Mouse (Mus musculus) fat pad, adult 2 months (tissue): ENCODE measurements around the gene Ccdc190.

ENCODE experiments used
- DNase-seq: peaks from one replicate; pipeline ENCODE4 v3.0.0-alpha.2; 2011; ENCODE audit warnings: low read depth, low spot score; ENCODE audit errors: extremely low read depth

Gene Ccdc190

DNA sequence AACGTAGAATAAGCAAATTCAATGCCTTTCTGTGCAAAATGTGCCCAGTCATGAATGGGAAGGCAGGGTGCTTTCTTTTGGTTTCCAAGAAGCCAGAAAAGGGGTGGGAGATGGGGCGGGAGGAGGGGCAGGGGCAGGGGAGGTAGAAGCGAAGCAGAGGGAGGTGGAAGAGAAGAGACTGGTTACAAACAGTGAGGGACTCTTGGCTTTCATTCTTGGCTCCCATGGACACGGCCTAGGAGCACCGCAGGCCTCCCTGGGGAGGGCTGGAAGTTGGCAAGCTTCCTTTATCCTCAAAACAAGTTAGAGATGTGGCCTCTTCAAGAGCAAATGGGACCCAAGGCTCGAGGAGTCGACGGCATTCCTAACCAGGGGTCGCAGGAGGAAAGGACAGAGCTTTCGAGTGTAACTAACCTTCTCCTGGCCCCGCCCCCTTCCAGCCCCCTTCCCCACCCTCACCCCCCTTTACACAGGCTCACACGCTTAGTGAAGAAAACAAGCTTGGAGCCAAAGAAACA, at the start of gene Ccdc190:
Gene Ccdc190 (plus strand): TSS at position 195 of the 518 bp plus-strand sequence.
- DNase-seq: no peak

- DNase-seq: no peak
Measured at GRCm38 (mm10) chr1:169879060-169879459, 49.4 kb upstream of the Ccdc190 start.

DNA sequence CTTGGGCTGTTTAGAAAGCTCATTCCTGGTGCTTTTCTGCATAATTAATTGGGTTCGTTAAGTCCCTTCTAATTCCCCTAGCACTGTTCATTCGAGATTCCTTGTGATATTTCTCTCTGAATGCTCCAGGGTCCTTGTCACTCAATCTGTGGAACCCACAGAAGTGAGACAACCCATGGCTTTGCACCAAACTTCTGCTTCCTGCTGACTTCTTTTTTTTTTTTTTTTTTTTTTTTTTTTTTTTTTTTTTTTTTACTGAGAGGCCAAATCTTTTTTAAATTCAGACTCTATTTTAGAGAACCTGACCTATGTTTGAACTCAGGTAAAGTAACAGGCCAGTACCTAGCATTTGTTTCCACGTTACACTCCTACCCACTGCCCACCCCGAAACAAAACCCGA, 48.3 kb upstream of the Ccdc190 start:
- DNase-seq: no peak

GRCm38 (mm10) chr1:169883081-169883565, 45.3 kb upstream of the Ccdc190 start:
- no peak for DNase-seq

DNA sequence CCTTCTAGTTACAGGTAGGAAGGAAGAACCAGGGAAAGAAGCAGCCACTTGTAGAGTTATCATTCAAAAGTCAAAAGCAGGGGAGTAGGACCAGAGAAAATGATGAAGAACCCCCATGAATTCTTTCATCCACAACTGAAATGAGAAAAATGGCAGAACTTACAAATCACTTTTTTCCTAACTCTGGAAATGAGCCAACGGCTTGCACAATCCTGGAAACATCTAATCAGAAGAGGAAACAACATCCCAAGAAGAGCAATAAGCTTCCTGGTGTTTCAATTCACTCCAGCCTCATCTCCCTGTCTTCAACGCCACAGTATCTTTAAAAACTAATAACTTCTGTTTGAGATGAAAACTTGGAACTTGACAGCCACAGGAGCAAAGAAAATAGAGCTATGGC, 39.2 kb upstream of the Ccdc190 start:
- no peak for DNase-seq

DNA sequence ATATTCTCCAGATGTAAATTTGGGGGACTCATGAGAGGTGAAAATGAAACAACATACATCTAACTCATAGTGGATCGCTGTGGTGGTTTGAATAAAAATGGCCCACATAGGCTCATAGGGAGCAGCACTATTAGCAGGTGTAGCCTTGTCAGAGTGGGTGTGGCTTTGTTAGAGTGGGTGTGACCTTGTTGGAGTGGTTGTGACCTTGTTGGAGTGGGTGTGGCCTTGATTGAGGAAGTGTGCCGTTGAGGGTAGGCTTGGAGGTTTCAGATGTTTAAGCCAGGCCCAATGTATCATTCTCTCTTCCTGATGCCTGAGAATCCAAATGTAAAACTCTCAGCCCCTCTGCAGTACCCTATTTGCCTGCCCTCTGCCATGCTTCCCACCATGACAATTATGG, 34.5 kb upstream of the Ccdc190 start:
- no peak for DNase-seq

DNA sequence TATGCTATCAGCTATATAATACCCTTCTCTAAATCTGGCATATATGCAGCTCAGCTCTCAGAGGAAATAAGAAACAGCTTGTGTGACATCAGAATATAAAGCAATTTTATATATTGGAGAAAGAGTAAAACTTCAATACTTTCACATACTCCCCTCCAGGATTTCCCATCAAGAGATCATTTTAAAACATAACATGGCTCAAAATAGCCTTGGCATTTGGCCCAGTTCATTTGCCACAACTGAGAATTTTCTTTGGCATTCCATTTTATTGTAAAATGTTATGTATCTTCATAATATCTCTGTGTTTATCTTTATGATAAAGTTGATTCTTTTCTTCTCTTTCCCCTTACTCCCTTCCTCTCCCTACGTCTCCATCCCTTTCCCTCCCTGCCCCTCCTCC, 32.8 kb upstream of the Ccdc190 start:
- DNase-seq: no peak

DNA sequence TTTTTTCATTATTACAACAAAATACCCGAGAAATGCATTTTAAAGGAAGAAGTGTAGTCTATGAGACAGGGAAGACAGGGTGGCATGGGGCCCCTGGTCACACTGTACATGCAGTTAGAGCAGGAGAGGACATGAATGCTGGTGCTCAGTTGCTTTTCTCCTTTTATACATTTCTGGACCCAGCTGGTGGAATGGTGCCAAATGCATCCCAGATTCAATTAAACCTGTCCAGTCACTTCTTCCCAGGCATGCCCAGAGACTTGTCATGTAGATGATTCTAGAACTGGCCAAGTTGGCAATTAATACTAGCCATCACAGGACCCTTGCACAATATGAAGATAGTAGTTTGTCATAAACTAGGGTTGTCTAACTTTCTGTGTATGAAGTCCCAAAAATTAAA, 30.5 kb upstream of the Ccdc190 start:
- no peak for DNase-seq

DNA sequence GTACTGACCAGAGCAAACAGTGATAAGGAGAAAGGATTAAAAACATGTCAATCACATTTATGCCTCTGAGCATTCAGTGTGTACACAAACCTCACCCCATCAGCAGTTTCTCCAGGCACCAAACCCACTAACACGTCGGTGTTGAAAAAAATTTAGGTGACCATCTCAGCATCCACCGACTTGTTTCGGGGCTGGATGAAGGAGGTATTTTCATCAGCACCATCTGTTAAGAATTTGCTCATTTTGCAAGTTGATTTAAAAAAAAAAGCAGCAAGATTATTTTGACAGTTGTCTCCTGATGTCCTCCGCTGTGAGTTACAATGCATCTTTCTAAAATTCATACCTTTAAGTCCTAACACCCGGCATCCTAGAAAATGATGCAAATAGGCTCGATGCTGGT, 29.8 kb upstream of the Ccdc190 start:
- DNase-seq: no peak

- no peak for DNase-seq
Measured at GRCm38 (mm10) chr1:169900771-169901336, 27.6 kb upstream of the Ccdc190 start.

GRCm38 (mm10) chr1:169909163-169909562, 19.3 kb upstream of the Ccdc190 start:
- no peak for DNase-seq

DNA sequence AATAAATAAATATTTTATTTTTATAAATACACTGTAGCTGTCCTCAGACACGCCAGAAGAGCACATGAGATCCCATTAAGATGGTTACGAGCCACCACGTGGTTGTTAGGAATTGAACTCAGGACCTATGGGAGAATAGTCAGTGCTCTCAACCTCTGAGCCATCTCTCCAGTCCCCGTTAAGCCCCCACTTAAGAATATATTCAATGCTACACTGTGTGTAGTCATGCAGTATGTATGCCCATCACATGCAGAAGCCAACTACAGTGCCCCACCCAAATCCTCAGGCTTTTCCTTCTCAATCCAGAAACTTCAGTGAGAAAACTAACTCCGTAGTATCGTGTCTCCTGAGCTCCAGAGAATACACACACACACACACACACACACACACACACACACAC, 18.8 kb upstream of the Ccdc190 start:
- DNase-seq: no peak

- no peak for DNase-seq
Measured at GRCm38 (mm10) chr1:169910751-169911150, 17.7 kb upstream of the Ccdc190 start.

- no peak for DNase-seq
Measured at GRCm38 (mm10) chr1:169911526-169911925, 16.9 kb upstream of the Ccdc190 start.

DNA sequence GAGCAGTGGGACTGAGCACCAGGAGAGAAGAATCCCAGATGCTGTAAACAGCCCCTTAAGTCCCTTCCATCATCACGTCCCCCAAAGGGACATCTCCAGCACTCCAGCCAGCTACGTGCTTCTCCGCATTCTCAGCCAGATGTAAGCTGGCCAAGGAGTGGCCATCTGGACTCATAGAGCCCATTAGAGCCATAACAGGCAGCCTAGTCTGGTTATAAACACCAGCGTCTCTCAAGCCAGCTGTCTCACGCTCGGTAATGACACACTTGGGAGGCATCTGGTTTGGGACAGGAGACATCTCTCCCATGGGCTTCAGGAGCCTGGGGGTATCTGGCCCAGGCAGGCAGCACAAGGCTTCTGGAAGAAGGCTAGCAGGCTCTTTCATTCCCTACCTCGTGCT, 11.8 kb upstream of the Ccdc190 start:
- DNase-seq: no peak

DNA sequence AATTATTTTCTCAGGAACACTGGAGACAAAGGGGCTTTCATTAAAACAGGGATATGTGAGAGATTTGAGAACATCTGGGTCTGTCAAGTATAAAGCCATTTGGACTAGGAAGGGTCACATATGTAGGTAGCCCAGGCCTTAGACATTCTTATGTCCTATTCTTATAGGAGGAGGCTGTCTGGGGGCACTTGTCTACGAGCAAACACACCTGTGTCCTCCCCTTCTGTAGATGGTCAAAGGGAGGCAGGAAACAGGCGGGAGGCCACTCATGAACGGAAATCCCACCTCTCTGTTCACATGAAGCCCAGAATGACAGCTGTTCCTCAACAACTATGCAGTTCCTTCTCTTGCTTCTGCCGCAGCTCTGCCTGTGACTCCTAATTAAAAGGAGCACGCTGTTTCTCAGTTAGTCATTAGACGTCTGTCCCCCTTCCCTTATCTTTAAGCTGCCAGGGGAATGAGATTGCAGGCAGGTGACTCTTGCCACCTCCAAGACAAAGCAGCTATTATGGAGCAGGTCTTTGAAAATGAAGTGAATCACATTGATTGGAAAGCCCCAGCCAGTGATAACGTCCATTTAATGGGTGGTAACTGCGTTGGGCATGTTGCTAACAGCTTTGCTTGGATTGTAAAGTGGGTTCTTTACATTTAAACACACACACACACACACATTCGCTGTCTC, 11.2 kb upstream of the Ccdc190 start:
- DNase-seq: no peak

- no peak for DNase-seq
Measured at GRCm38 (mm10) chr1:169917998-169918397, 10.4 kb upstream of the Ccdc190 start.

- no peak for DNase-seq
Measured at GRCm38 (mm10) chr1:169919211-169919610, 9.2 kb upstream of the Ccdc190 start.

DNA sequence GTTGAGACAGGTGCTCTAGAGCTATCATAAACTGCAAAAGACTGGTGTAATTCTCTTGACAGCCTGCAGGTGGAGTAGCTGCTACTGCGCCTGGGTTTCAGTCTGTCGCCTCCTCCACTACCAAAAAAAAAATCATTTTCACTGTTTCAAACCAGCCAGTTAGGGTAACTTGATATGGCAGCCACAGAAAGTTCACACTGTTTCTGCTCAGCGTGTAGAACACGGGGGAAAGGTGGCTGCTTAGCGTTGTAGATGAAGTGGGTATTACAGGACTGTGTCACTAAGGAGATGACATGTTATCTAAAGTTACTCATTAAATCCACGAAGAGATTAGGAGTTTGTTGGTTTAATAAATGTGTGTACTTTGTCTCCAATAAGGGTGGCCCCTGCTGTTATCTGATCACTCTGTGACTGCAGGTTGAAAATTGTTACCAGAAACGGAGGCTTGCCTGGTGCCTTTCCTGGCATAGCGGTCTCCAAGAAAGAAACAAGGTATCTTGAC, 6.7 kb upstream of the Ccdc190 start:
- DNase-seq: no peak

DNA sequence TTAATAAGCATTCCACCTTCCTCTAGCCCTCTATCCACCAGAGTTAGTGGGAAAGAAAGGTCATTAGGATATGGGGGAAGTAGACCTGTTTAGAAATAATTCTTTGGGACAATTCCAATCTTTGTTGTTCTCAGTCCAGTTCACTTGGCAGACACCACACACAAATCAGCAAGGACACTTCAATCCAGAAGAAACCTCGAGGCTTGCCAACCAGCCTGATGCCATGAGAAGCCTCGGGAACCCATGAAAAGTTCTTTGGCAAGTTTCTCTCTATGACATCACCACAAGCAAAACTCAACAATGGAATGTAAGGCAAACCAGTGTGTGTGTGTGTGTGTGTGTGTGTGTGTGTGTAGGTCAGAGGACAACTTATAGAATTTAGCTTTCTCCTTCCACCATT, 3.9 kb upstream of the Ccdc190 start:
- no peak for DNase-seq

- no peak for DNase-seq
Measured at GRCm38 (mm10) chr1:169927753-169928369, 587 bp upstream of the Ccdc190 start.

DNA sequence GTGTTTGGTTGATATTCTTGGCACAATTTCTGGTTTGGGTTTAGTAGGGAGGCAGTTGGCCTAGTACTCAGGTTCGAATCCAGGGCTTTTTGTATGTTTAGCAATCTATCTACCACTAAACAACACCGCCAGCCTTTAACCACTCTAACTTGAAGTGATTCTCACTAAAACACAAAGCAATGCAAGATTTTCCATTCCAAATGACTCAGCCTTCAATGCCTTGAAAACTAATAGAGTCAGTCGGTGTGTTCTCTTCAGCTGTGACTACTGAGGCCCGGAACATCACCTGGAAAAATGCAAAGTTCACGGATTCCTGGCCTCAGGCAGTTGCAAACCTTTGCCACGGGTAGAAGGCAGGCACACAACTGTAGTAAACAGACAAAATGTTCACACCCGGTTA, 3.2 kb downstream of the Ccdc190 start:
- no peak for DNase-seq
